Mouse (Mus musculus) hindbrain, embryonic 14.5 days (tissue): ENCODE results near the gene Eral1. TPM values are rescaled to one million over a fixed set of nuclear protein-coding genes. Genes with fewer than 3 reads are reported as not detected.

Experiments
- ATAC-seq: fragments of 200-750 bp; cut with Nextera tagmentation; 2 replicates; pipeline ENCODE4 v1.8.0; 2017; ENCODE audit warnings: moderate number of reproducible peaks, mild to moderate bottlenecking, moderate TSS enrichment, moderate library complexity; ENCODE audit not compliant: low FRiP score
- DNase-seq: peaks from one replicate; pipeline ENCODE4 v3.0.0-alpha.2; 2015; ENCODE audit warnings: low spot score
- H3K27ac ChIP-seq: fragments of 300-500 bp; sonication (generic); 2 replicates; pipeline ENCODE4 v1.5.1; 2014; ENCODE audit warnings: mild to moderate bottlenecking, moderate library complexity
- H3K27me3 ChIP-seq: fragments of 300-500 bp; sonication (generic); 2 replicates; pipeline ENCODE4 v1.6.1; 2014; ENCODE audit warnings: mild to moderate bottlenecking, low read length, mixed read lengths; ENCODE audit not compliant: control insufficient read depth, insufficient read depth
- H3K36me3 ChIP-seq: fragments of 300-500 bp; sonication (generic); replicated peaks from 2 replicates; pipeline ENCODE4 v1.6.1; 2014; ENCODE audit not compliant: control insufficient read depth, insufficient read depth
- H3K4me1 ChIP-seq: fragments of 300-500 bp; sonication (generic); replicated peaks from 2 replicates; pipeline ENCODE4 v1.6.1; 2014; ENCODE audit warnings: antibody characterized with exemption, low read length, mixed read lengths; ENCODE audit not compliant: control insufficient read depth, insufficient read depth
- H3K4me2 ChIP-seq: fragments of 300-500 bp; sonication (generic); replicated peaks from 2 replicates; pipeline ENCODE4 v1.6.1; 2014; ENCODE audit warnings: mild to moderate bottlenecking, moderate library complexity
- H3K4me3 ChIP-seq: fragments of 300-500 bp; sonication (generic); replicated peaks from 2 replicates; pipeline ENCODE4 v1.5.1; 2014; ENCODE audit warnings: mild to moderate bottlenecking, low read length
- H3K9ac ChIP-seq: fragments of 300-500 bp; sonication (generic); 2 replicates; pipeline ENCODE4 v1.6.1; 2014
- H3K9me3 ChIP-seq: fragments of 300-500 bp; sonication (generic); 2 replicates; pipeline ENCODE4 v1.6.1; 2016; ENCODE audit warnings: low read length; ENCODE audit not compliant: control insufficient read depth
- WGBS: fragments of 180-500 bp; shearing (Covaris S2); extraction: QIAGEN DNeasy Blood & Tissue Kit; methylation state at CpG from one replicate; pipeline ENCODE4 v1.1.7; 2014; 5-methylcytosine and 5-hydroxymethylcytosine counted together
- microRNA counts: library from miRNA; unstranded; fragments of <30 nt; microRNA quantifications from one replicate; lab custom pipeline; 2016
- microRNA-seq: library from miRNA; unstranded; fragments of <30 nt; microRNA quantifications from one replicate; pipeline ENCODE4, GENCODE M21; 2016
- polyA plus RNA-seq: library from polyadenylated mRNA; unstranded; fragments of >200 nt; fragmentation: Nextera tagmentation; extraction: Ambion mirVana; gene quantifications from 2 replicates; pipeline ENCODE4 v1.2.1, GENCODE M21; 2014

The Eral1 gene
- polyA plus RNA-seq, 1 experiment from 2014 or later, result 30.3 TPM

GRCm38 (mm10) chr11:78032809-78033195 lies 47.4 kb downstream of the Eral1 start:
- Histone ChIP-seq H3K4me3 (peak overlapping the region; percentile 67), H3K9ac (peak overlapping the region; percentile 86), H3K4me2 (peak overlapping the region; percentile 62), H3K27me3 (no peaks in the 10 kb centered on the region), H3K9me3 (no peaks in the 10 kb centered on the region), H3K27ac (peak overlapping the region; percentile 93), H3K36me3 (peaks cover 53% of the 10 kb centered on the region), H3K4me1 (peaks cover 12% of the 10 kb centered on the region)
- DNase-seq (no peak), ATAC-seq (no peak)
- 9% methylated on average over 5 of the region's 5 CpGs for WGBS

DNA sequence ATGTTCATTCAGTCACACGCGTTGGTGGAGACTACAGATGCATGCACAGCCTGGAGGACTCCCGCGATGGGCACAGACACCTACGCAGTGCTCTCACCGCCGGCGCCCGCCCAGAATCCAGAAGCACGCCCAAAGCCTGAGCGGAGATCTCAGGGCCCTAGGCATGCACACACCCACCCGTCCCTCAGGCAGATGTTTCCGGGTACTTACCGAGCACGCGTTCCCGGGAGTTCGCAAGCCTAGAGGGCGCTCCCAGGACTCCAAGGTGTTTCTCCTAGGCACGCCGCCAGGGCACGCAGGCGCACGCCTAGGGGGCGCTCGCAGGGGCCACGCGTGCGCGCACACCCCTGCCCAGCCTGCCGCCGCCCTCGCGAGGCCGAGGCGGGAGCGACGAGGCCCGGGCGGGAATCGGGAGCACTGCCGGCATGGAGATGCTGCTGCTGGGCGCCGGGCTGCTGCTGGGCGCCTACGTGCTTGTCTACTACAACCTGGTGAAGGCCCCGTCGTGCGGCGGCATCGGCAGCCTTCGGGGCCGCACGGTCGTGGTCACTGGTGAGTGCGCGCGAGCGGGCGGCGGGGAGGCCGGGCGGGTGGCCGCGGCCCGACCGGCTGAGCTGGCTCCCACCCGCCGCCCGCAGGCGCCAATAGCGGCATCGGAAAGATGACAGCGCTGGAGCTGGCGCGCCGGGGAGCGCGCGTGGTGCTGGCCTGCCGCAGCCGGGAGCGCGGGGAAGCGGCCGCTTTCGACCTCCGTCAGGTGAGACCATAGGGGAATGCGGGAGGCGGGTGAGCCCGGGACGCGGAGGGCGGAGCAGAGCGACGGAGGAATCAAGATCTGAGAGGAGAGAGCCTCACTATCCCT lies 48.0 kb downstream of the Eral1 start, which contains the start of gene Dhrs13:
Dhrs13 (plus strand) TSS at position 334 of the 862 bp plus-strand sequence.
- peak within 1 kb of the TSS; percentile 67 for H3K4me3 ChIP-seq
- H3K27me3 ChIP-seq, result no peaks in the 10 kb centered on the region
- H3K27ac ChIP-seq, result peak within 1 kb of the TSS; percentile 93
- ATAC-seq (peak; percentile 92), DNase-seq (peak; percentile 94)
- H3K9me3 ChIP-seq, result no peaks in the 10 kb centered on the region
- peaks cover 59% of the 10 kb centered on the region for H3K36me3 ChIP-seq
- under 1% methylated on average over 93 of the region's 96 CpGs for WGBS
- peaks cover 12% of the 10 kb centered on the region for H3K4me1 ChIP-seq
- H3K4me2 ChIP-seq, result peak within 1 kb of the TSS; percentile 62
- peak within 1 kb of the TSS; percentile 86 for H3K9ac ChIP-seq

DNA sequence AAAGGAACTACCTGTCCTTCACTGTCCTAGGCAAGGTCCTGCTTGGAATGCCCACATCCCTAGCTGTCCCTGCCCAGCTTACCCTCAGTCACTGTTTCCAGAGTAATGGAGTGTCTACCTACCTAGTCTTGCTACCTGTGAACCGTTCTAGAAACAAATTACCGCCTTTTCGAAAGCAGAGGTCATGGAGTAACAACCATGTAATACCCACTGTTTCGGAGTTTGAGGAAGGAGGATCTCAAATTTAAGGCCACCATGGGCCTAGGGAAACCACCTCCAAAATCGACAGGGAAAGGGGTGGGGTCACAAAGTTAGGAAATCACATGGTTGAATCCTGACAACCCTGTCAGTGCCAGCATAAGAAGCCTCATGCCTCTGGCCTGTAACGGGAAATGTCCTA lies 48.8 kb downstream of the Eral1 start:
- DNase-seq (no peak), ATAC-seq (no peak)
- H3K27ac ChIP-seq, result peak overlapping the region; percentile 93
- peak overlapping the region; percentile 62 for H3K4me2 ChIP-seq
- H3K4me1 ChIP-seq, result peaks cover 12% of the 10 kb centered on the region
- H3K27me3 ChIP-seq, result no peaks in the 10 kb centered on the region
- H3K4me3 ChIP-seq, result peak overlapping the region; percentile 67; the same call in 1 of the 2 replicates
- H3K9me3 ChIP-seq, result no peaks in the 10 kb centered on the region
- 38% methylated on average over 6 of the region's 6 CpGs for WGBS
- peak overlapping the region; percentile 19; the same call in 1 of the 2 replicates for H3K9ac ChIP-seq
- H3K36me3 ChIP-seq, result peaks cover 61% of the 10 kb centered on the region

- H3K4me1 ChIP-seq, result peaks cover 12% of the 10 kb centered on the region
- H3K4me3 ChIP-seq, result no peak overlapping the region
- H3K36me3 ChIP-seq, result peaks cover 66% of the 10 kb centered on the region
- H3K9me3 ChIP-seq, result no peaks in the 10 kb centered on the region
- DNase-seq (no peak), ATAC-seq (no peak)
- H3K27me3 ChIP-seq, result no peaks in the 10 kb centered on the region
- no peak overlapping the region for H3K9ac ChIP-seq
- H3K4me2 ChIP-seq, result no peak overlapping the region
- no peak overlapping the region for H3K27ac ChIP-seq
- WGBS, result 67% methylated on average over 2 of the region's 2 CpGs
Measured at GRCm38 (mm10) chr11:78030600-78030999, 49.6 kb downstream of the Eral1 start.

GRCm38 (mm10) chr11:78029240-78029639 lies 50.9 kb downstream of the Eral1 start:
- no peaks in the 10 kb centered on the region for H3K9me3 ChIP-seq
- H3K9ac ChIP-seq, result no peak overlapping the region
- no peak overlapping the region for H3K27ac ChIP-seq
- peaks cover 12% of the 10 kb centered on the region for H3K4me1 ChIP-seq
- no peak overlapping the region for H3K4me3 ChIP-seq
- H3K27me3 ChIP-seq, result no peaks in the 10 kb centered on the region
- no peak for ATAC-seq
- DNase-seq, result no peak
- WGBS, result 85% methylated on average over 8 of the region's 8 CpGs
- H3K36me3 ChIP-seq, result peaks cover 66% of the 10 kb centered on the region
- H3K4me2 ChIP-seq, result no peak overlapping the region

- WGBS, result 85% methylated on average over 8 of the region's 8 CpGs
- H3K9me3 ChIP-seq, result no peaks in the 10 kb centered on the region
- no peak overlapping the region for H3K4me3 ChIP-seq
- no peaks in the 10 kb centered on the region for H3K27me3 ChIP-seq
- no peak overlapping the region for H3K9ac ChIP-seq
- no peak for ATAC-seq
- H3K4me2 ChIP-seq, result no peak overlapping the region
- DNase-seq, result no peak
- H3K27ac ChIP-seq, result no peak overlapping the region
- H3K36me3 ChIP-seq, result peaks cover 95% of the 10 kb centered on the region
- H3K4me1 ChIP-seq, result no peaks in the 10 kb centered on the region
Measured at GRCm38 (mm10) chr11:78023607-78024006, 56.6 kb downstream of the Eral1 start.

MicroRNA genes within 50 kb of the gene (microRNA counts, 519-probe panel; counts per million panel counts)
- microRNA mmu-miR-144 (lab: Ali Mortazavi, UCI) (4,584 counts per million, percentile 43 among the panel's probes with 10 or more counts), microRNA mmu-miR-451 (lab: Ali Mortazavi, UCI) (3,441 counts per million, percentile 19 among the panel's probes with 10 or more counts)

Small RNA genes within 50 kb of the gene (microRNA-seq; reads per million reads assigned to microRNA genes)
- gene Mir144 (63.9 reads per million, percentile 47 among the genes with 10 or more reads in this experiment), gene Mir451a (not detected), gene Mir451b (not detected)

Other genes with a start within 250 kb of the Eral1 start
- gene Pipox, start 186.3 kb downstream of the Eral1 start, polyA plus RNA-seq, result 2.8 and 6.1 TPM in 2 replicates
- 110 TPM in 2 replicates for gene Sez6, start 149.6 kb downstream of the Eral1 start, polyA plus RNA-seq
- 14.2 and 15.4 TPM in 2 replicates for gene Phf12, start 97.6 kb downstream of the Eral1 start, polyA plus RNA-seq
- gene Dhrs13, start 48.1 kb downstream of the Eral1 start, polyA plus RNA-seq, result 58.8 and 59.8 TPM in 2 replicates
- 92.4 and 98.4 TPM in 2 replicates for gene Flot2, start 42.5 kb downstream of the Eral1 start, polyA plus RNA-seq
- gene Fam222b, start 14.3 kb upstream of the Eral1 start, polyA plus RNA-seq, result 28.7 and 31.0 TPM in 2 replicates
- gene Traf4, start 85.2 kb upstream of the Eral1 start, polyA plus RNA-seq, result 57.2 and 63.5 TPM in 2 replicates
- gene Nek8, start 96.3 kb upstream of the Eral1 start, polyA plus RNA-seq, result 4.6 and 6.0 TPM in 2 replicates
- 13.4 and 16.6 TPM in 2 replicates for gene Tlcd1, start 96.3 kb upstream of the Eral1 start, polyA plus RNA-seq
- 880 and 1,029 TPM in 2 replicates for gene Rpl23a, start 103.2 kb upstream of the Eral1 start, polyA plus RNA-seq
- 46.4 and 53.2 TPM in 2 replicates for gene Rab34, start 108.0 kb upstream of the Eral1 start, polyA plus RNA-seq
- gene Proca1, start 113.0 kb upstream of the Eral1 start, polyA plus RNA-seq, result 1.4 and 2.9 TPM in 2 replicates
- 94.5 and 103 TPM in 2 replicates for gene Sdf2, start 165.4 kb upstream of the Eral1 start, polyA plus RNA-seq
- 24.4 and 25.3 TPM in 2 replicates for gene Supt6, start 165.6 kb upstream of the Eral1 start, polyA plus RNA-seq
- 64.2 and 67.2 TPM in 2 replicates for gene 2610507B11Rik, start 181.4 kb upstream of the Eral1 start, polyA plus RNA-seq
- 0.16 and 0.35 TPM in 2 replicates for gene BC030499, start 210.5 kb upstream of the Eral1 start, polyA plus RNA-seq
- gene Spag5, start 221.1 kb upstream of the Eral1 start, polyA plus RNA-seq, result 5.6 and 9.2 TPM in 2 replicates
- gene Aldoc, start 242.6 kb upstream of the Eral1 start, polyA plus RNA-seq, result 278 and 292 TPM in 2 replicates
- 76.4 and 76.5 TPM in 2 replicates for gene Pigs, start 248.0 kb upstream of the Eral1 start, polyA plus RNA-seq